ENCODE assay signal across 21 mouse cellular contexts in the genomic region with DNA sequence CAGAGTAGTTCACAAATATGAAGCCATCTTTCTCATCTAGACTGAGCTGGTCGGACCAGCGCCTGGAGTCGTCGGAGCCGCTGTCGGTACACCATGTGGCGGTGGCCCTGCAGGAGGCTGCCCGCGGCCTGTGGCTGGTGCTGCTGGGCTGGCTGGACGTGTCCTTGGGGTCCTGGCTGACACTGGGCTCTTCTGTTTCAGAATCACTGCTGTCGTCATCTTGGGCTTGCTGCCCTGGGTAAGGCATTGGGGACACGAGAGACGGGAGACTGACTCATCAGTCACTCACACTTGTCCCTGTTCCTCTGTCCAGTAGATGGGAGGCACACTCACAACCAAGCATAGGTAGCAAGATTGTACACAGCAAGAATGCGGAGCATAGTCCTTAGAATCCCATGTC.
DNase-seq lines count a peak whose midpoint lies in the region; TF ChIP-seq lines count a peak whose summit lies in the region.
"Had no signal": no experiment of that assay in that cellular context is flagged by ENCODE, and none has a peak within 500 bp of the region (broad histone marks: within the 10 kb centered on the region; RNA-seq: fewer than 3 reads in every experiment).

No protein-coding gene starts in this region.

- H3K27me3 ChIP-seq in cerebellum, adult 2 months (ENCODE audit: control insufficient read depth, insufficient read depth, low read length) = no peaks in the 10 kb centered on the region
- H3K27me3 ChIP-seq: forebrain, embryonic 13.5 days; hindbrain, embryonic 13.5 days; intestine, embryonic 15.5 days had no signal

- 80% methylated on average over 14 of the region's 14 CpGs for WGBS in cerebellum, adult 2 months

- no peak overlapping the region for H3K4me3 ChIP-seq in cerebellum, adult 2 months (replicated peaks; ENCODE audit: insufficient read depth, low read depth, low read length)
- H3K4me3 ChIP-seq: forebrain, embryonic 10.5 days; forebrain, embryonic 13.5 days; gastrocnemius, adult 2 months; hindbrain, embryonic 10.5 days; hindbrain, embryonic 13.5 days; intestine, embryonic 15.5 days had no signal

- TF ChIP-seq CTCF in cerebellum, adult 2 months (IDR thresholded peaks at IDR 0.05; ENCODE audit: borderline replicate concordance, insufficient read depth, low read depth, low read length) = no peak

- DNase-seq in layer of hippocampus, adult 11-12 months (ENCODE audit: low spot score) = peak; percentile 47
- DNase-seq in layer of hippocampus, postnatal 14 days (ENCODE audit: low spot score in 2 of 2) = no peak
- DNase-seq in adrenal gland, adult 2 months = peak; percentile 93
- peak; percentile 90 for DNase-seq in adrenal gland, postnatal 14 days
- peak; percentile 67 for DNase-seq in brain, adult 2 months (ENCODE audit: low read depth, low spot score)
- no peak for DNase-seq in cerebellum, adult 8-10 months
- no peak for DNase-seq in left cerebral cortex, postnatal 36 days (ENCODE audit: low spot score in 2 of 2)
- no peak for DNase-seq in cerebellum, adult 2 months
- DNase-seq: cerebellum, adult 11 months; cerebellum, adult 9-10 months; cerebellum, postnatal 14 days; gastrocnemius, adult 2 months; gastrocnemius, postnatal 14 days; heart, adult 11 months; heart, postnatal 36 days; kidney, adult 11 months had no signal

- no peaks in the 10 kb centered on the region for H3K4me1 ChIP-seq in cerebellum, adult 2 months (ENCODE audit: control insufficient read depth, insufficient read depth, low read length)
- H3K4me1 ChIP-seq: forebrain, embryonic 10.5 days; forebrain, embryonic 13.5 days; hindbrain, embryonic 10.5 days; hindbrain, embryonic 13.5 days; intestine, embryonic 15.5 days had no signal

- no peak for TF ChIP-seq POLR2A in cerebellum, adult 2 months (IDR thresholded peaks at IDR 0.05; ENCODE audit: borderline replicate concordance, insufficient read depth, low read length)

- H3K27ac ChIP-seq in cerebellum, adult 2 months (ENCODE audit: insufficient read depth, low read length) = no peak overlapping the region
- H3K27ac ChIP-seq: forebrain, embryonic 10.5 days; forebrain, embryonic 13.5 days; gastrocnemius, adult 2 months; hindbrain, embryonic 10.5 days; hindbrain, embryonic 13.5 days; intestine, embryonic 15.5 days had no signal

- intact Hi-C loops in left cerebral cortex, postnatal 36 days (cut with DNase I) = no loop called here

Comparison
In these comparisons a context has a peak if more than half of its experiments do, and no peak if none do; other contexts are left out.
1. DNase-seq: peak in layer of hippocampus, adult 11-12 months (single experiment), adrenal gland, adult 2 months (single experiment), adrenal gland, postnatal 14 days (single experiment) and brain, adult 2 months (single experiment); none in layer of hippocampus, postnatal 14 days (0 of 2), cerebellum, adult 8-10 months (single experiment), left cerebral cortex, postnatal 36 days (0 of 2) and cerebellum, adult 2 months (0 of 2).